Mouse (Mus musculus): Measurements from ENCODE around the gene Izumo1.

- TF ChIP-seq POLR2A (IDR thresholded peaks at IDR 0.05; ENCODE audit: low read depth, low read length) (no peak), CTCF (conservative IDR thresholded peaks at IDR 0.05; ENCODE audit: insufficient read depth, insufficient read length, low read depth, low read length) (peak; percentile 92)
Measured at GRCm38 (mm10) chr7:45593118-45593815, 28.3 kb upstream of the Izumo1 start.
